Mouse (Mus musculus): ENCODE results near the gene Tmem258. TPM values are rescaled to one million over a fixed set of nuclear protein-coding genes. Genes with fewer than 3 reads are reported as not detected.
"Not testable (repeated sequence)": the region's sequence is repeated elsewhere in the genome, so short reads cannot be mapped to it uniquely, and the experiment has no call there.

The Tmem258 gene
- polyA plus RNA-seq (2012; rRNA removed), result 53.8 and 63.9 TPM in 2 replicates

DNA sequence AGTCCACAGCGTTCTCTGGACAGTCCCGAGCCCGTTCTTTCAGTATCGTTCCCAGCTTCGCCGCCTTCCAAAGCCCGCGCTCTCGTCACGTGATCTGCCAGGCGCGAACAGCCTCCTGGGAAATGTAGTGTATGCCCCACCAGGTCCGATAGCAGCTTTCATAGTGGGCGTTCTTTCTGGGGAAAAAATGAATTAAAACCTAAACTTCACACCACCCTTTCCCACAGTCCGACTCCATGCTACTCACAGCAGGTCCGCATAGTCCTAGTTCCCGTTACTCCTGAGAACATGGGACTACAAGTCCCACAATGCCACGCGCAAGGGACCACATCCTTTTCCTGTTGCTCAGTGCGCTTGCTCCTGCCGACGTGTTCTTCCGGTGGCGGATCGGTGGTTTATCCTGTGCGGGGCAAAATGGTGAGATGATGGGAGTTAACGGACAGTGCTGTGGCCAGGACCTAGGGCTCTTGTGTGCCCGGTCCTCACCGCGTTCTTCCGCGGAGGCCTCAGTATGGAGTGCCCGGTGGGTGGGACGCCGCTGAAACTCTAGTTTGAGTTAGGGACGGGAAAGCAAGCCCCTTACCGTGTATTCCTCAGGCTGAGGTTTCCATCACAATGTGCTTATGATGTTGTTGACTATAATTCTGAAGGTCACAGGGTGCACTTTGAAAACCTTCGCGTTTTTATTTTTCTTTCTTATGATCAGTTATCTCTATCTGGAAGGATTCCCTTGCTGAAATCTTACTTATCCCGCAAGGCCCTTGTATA, at the start of gene Tmem258, which contains the start of gene Fen1:
Gene Tmem258, plus strand, starts transcription at position 167 of the 768 bp plus-strand sequence.
Gene Fen1, minus strand, starts transcription at position 322 of the 768 bp plus-strand sequence.
- DNase-seq (ENCODE audit: extremely low spot score in 1 of 2, low spot score in 1 of 2), result peak; percentile 85 to 94

DNA sequence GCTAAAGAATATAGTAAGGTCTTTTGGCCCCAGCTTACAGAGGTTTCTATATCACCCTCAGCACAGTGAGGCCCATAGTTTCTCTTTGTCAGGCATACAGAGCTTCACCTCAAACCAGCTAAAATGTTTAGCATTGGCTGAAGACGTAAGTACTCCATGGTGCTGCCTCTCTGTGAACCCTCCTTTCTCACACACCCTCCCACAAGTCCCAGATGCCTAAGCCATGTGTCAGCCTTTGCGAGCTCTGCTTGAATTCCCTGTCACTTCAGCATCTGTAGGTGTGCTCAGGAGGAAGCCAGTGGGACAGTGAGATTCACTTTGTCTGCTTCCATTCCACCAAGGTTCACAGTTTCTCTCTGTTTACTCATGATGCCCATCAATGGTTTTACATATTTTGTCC, 46.1 kb upstream of the Tmem258 start:
- DNase-seq (ENCODE audit: extremely low spot score in 1 of 2, low spot score in 1 of 2), result no peak

GRCm38 (mm10) chr19:10163896-10164295, 39.9 kb upstream of the Tmem258 start:
- DNase-seq (ENCODE audit: extremely low spot score in 1 of 2, low spot score in 1 of 2), result no peak

GRCm38 (mm10) chr19:10165928-10166327, 37.9 kb upstream of the Tmem258 start:
- not testable (repeated sequence) for DNase-seq (ENCODE audit: extremely low spot score in 1 of 2, low spot score in 1 of 2)

- DNase-seq (ENCODE audit: extremely low spot score in 1 of 2, low spot score in 1 of 2), result no peak
These were observed 36.7 kb upstream of the Tmem258 start for GRCm38 (mm10) chr19:10167112-10167511.

- DNase-seq (ENCODE audit: extremely low spot score in 1 of 2, low spot score in 1 of 2), result no peak
These were observed 35.9 kb upstream of the Tmem258 start for GRCm38 (mm10) chr19:10167951-10168350.

- DNase-seq (ENCODE audit: extremely low spot score in 1 of 2, low spot score in 1 of 2), result no peak
These were observed 35.4 kb upstream of the Tmem258 start for GRCm38 (mm10) chr19:10168441-10168840.

DNA sequence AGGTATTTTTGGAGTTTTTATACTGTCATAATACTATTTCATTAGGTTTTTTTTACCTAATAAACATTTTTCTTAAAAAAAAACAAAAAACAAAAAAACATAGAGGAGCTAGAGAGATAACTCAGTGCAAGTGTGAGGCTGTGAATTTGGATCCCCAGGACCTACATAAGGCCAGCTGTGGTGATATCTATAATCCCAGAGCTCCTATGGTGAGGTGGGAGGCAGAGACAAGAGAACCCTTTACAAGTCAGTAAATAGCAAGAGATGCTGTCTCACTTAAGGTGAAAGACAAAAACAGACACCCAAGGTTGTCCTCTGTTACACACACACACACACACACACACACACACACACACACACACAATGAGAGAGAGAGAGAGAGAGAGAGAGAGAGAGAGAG, 34.6 kb upstream of the Tmem258 start:
- DNase-seq (ENCODE audit: extremely low spot score in 1 of 2, low spot score in 1 of 2), result no peak

DNA sequence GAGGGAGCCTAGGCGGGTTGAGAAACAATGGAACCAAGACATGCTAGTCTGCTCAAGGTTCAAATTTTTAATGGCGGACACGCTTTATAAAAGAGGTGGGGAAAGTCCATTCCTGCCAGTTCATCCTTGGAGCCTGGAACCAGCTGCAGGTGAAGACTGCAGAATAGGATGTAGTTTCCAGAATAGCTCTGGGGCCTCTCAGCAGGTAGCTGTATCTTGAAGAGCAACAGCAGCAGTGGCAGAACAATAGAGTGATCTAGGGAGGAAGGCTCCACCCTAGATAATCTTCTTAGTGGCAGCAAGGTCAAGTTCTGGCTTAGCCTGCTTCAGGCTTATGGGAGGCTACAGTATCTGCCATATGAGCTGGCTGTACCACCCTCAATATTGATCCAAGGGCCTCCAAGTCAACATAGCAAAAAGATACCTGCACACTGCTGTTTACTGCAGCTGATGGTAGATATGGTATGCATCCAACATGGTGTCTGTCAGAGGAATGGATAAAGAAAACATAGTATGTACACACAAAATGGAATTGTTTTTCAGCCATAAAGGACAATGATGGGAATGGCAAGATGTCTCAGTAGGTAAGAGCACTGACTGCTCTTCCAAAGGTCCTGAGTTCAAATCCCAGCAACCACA, 34.0 kb upstream of the Tmem258 start:
- DNase-seq (ENCODE audit: extremely low spot score in 1 of 2, low spot score in 1 of 2), result not testable (repeated sequence)

- DNase-seq (ENCODE audit: extremely low spot score in 1 of 2, low spot score in 1 of 2), result no peak
These were observed 33.3 kb upstream of the Tmem258 start for GRCm38 (mm10) chr19:10170466-10170865.

GRCm38 (mm10) chr19:10171359-10171758, 32.5 kb upstream of the Tmem258 start:
- no peak for DNase-seq (ENCODE audit: extremely low spot score in 1 of 2, low spot score in 1 of 2)

- DNase-seq (ENCODE audit: extremely low spot score in 1 of 2, low spot score in 1 of 2), result peak in 1 of 2 experiments; percentile 45
These were observed 32.0 kb upstream of the Tmem258 start for GRCm38 (mm10) chr19:10171846-10172245.

- no peak for DNase-seq (ENCODE audit: extremely low spot score in 1 of 2, low spot score in 1 of 2)
These were observed 30.6 kb upstream of the Tmem258 start for GRCm38 (mm10) chr19:10173116-10173718.

GRCm38 (mm10) chr19:10173844-10174539, 29.8 kb upstream of the Tmem258 start:
- DNase-seq (ENCODE audit: extremely low spot score in 1 of 2, low spot score in 1 of 2), result no peak

DNA sequence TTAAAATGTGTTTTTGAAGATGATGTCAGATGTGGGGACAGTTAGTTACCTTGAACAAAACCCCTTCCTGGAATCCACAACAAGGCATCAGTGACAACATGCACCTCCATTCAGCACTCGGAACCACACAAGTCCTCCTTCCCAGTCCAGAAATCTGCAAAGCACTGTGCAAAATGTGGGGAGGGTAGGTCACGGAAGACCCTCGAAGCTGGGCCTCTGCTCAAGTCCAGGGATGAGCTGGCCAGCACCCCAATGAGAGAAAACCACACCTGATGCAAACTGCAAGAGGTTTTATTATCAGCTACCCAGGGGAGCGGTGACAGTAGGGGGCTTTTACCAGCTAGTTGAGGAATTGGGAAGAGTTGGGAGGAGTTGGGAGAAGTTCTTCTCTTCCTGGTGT, 28.9 kb upstream of the Tmem258 start:
- no peak for DNase-seq (ENCODE audit: extremely low spot score in 1 of 2, low spot score in 1 of 2)

DNA sequence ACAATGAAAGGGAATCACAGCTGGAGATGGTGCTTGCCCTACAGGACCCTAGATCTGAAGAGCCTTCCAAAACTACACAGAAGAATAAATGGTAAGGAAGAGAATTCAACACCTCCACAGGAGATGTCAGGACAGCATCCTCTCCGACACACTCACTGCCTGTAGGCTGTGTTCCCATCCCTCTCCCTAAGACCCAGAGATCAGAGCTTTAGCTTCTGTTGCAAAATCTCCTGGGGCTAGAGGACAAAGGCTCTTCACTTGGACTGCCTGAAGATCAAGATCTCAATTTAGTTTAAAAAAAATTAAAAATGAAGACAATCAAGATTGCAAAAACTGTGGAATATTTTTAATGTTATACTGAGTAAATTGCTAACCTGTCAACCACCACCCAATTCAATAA, 27.3 kb upstream of the Tmem258 start:
- DNase-seq (ENCODE audit: extremely low spot score in 1 of 2, low spot score in 1 of 2), result no peak

GRCm38 (mm10) chr19:10176941-10177372, 26.9 kb upstream of the Tmem258 start:
- DNase-seq (ENCODE audit: extremely low spot score in 1 of 2, low spot score in 1 of 2), result no peak

- DNase-seq (ENCODE audit: extremely low spot score in 1 of 2, low spot score in 1 of 2), result peak; percentile 50 to 65
These were observed 22.6 kb upstream of the Tmem258 start for GRCm38 (mm10) chr19:10181225-10181624.

- no peak for DNase-seq (ENCODE audit: extremely low spot score in 1 of 2, low spot score in 1 of 2)
These were observed 21.7 kb upstream of the Tmem258 start for GRCm38 (mm10) chr19:10182142-10182541.

DNA sequence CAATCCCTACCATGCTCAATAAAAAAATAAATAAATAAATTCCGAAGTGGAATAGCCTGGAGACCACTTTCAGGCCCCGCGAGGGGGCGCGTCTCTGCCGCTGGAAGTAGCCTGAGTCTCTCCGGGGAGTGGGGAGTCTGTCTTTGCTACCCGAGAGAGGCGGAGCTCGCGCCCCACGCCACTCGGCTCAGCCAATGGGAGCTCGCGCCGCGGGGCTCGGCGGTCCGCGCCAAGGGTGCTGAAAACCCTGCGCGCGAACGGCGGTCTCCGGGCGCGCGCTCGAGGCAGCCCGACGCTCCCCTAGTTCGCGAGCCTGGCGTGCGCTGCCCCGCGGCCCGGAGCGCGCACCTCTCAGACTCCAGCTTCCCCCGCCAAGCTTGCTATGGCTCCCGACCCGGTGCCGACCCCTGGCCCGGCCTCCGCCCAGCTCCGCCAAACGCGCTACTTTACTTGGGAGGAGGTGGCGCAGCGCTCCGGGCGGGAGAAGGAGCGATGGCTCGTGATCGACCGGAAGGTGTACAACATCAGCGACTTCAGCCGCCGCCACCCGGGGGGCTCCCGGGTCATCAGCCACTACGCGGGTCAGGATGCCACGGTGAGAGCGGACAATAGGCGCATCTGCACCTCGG, 21.0 kb upstream of the Tmem258 start, which contains the start of gene Fads1:
Gene Fads1, plus strand, starts transcription at position 219 of the 629 bp plus-strand sequence.
- DNase-seq (ENCODE audit: extremely low spot score in 1 of 2, low spot score in 1 of 2), result peak; percentile 89 to 95
